Mouse (Mus musculus): Measurements from ENCODE around the gene Rora.

- TF ChIP-seq CTCF (IDR thresholded peaks at IDR 0.05; ENCODE audit: control insufficient read depth, insufficient read depth, insufficient replicate concordance, low read depth, low read length) (no peak), POLR2A (IDR thresholded peaks at IDR 0.05; ENCODE audit: control insufficient read depth, low read depth, low read length) (no peak)
Measured at GRCm38 (mm10) chr9:69362766-69363165, 709.2 kb downstream of the Rora start.
